27 mouse cellular contexts compared by ENCODE assay signal in the genomic region with DNA sequence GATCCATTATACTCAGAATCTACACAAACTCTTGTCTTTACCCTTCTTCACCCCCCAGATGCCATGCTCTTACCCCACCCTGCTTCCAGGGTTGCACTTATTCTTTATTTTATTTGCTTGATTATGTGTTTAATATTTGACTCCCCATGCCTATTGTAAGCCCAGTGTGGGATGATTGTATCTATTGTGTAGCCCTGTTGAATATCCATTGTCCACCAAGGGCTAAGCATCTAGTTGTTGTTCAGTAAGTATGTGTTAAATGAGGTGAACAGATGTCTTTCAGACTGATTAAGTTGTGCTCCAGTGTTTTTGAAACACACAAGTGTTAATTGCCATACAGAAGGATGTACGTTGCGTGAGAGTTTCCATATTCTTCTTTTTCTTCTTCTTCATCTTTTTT. TPM values are rescaled to one million over a fixed set of nuclear protein-coding genes. Genes with fewer than 3 reads are reported as not detected.
DNase-seq lines count a peak whose midpoint lies in the region; ATAC-seq and TF ChIP-seq lines count a peak whose summit lies in the region.
"Had no signal": no experiment of that assay in that cellular context is flagged by ENCODE, and none has a peak within 500 bp of the region (broad histone marks: within the 10 kb centered on the region; RNA-seq: fewer than 3 reads in every experiment).

No protein-coding gene starts in this region.

- TF ChIP-seq CTCF in brain, embryonic 14.5 days (IDR thresholded peaks at IDR 0.05; ENCODE audit: borderline replicate concordance, extremely low read depth, insufficient read depth, insufficient read length): no peak

- DNase-seq in forebrain, embryonic 11.5 days (ENCODE audit: low spot score): no peak
- peak; percentile 15 for DNase-seq in brain, embryonic 14.5 days (ENCODE audit: low read depth)
- DNase-seq in retina, postnatal 1 day: peak; percentile 30
- no peak for DNase-seq in heart, postnatal 10 days
- DNase-seq: adrenal gland, adult 8-10 months; adrenal gland, postnatal 14 days; adrenal gland, postnatal 36 days; B cell, adult 2 months; cerebellum, adult 11 months; cerebellum, adult 18-20 months; cerebellum, adult 8-10 months; cerebellum, adult 9-11 months; cerebellum, postnatal 14 days; cerebellum, postnatal 36 days; embryo, embryonic 11 days had no signal

- no peaks in the 10 kb centered on the region for H3K27me3 ChIP-seq in forebrain, embryonic 11.5 days (ENCODE audit: control insufficient read depth, insufficient read depth, low read length)
- no peaks in the 10 kb centered on the region for H3K27me3 ChIP-seq in forebrain, embryonic 15.5 days
- H3K27me3 ChIP-seq: CH12.LX; embryonic facial prominence, embryonic 13.5 days; embryonic facial prominence, embryonic 15.5 days had no signal

- intact Hi-C loops in heart, postnatal 10 days (cut with DNase I): no loop called here

- H3K4me2 ChIP-seq in forebrain, embryonic 11.5 days (ENCODE audit: low read depth, low read length, severe bottlenecking): no peak overlapping the region
- no peak overlapping the region for H3K4me2 ChIP-seq in forebrain, embryonic 15.5 days (replicated peaks)
- H3K4me2 ChIP-seq: embryonic facial prominence, embryonic 13.5 days; embryonic facial prominence, embryonic 15.5 days had no signal

- H3K9me3 ChIP-seq in forebrain, embryonic 11.5 days (ENCODE audit: control insufficient read depth, low read length): no peaks in the 10 kb centered on the region
- H3K9me3 ChIP-seq in forebrain, embryonic 15.5 days: no peaks in the 10 kb centered on the region
- H3K9me3 ChIP-seq: embryonic facial prominence, embryonic 13.5 days; embryonic facial prominence, embryonic 15.5 days; forebrain, embryonic 10.5 days; G1E had no signal

- no peak overlapping the region for H3K27ac ChIP-seq in forebrain, embryonic 11.5 days (ENCODE audit: low read depth, low read length)
- H3K27ac ChIP-seq in forebrain, embryonic 15.5 days (replicated peaks): no peak overlapping the region
- H3K27ac ChIP-seq: embryonic facial prominence, embryonic 13.5 days; embryonic facial prominence, embryonic 15.5 days; forebrain, embryonic 10.5 days had no signal

- no peaks in the 10 kb centered on the region for H3K36me3 ChIP-seq in forebrain, embryonic 11.5 days (ENCODE audit: control insufficient read depth, insufficient read depth, low read length)
- no peaks in the 10 kb centered on the region for H3K36me3 ChIP-seq in forebrain, embryonic 15.5 days
- H3K36me3 ChIP-seq: embryonic facial prominence, embryonic 13.5 days; embryonic facial prominence, embryonic 15.5 days; forebrain, embryonic 10.5 days; G1E had no signal

- no peak overlapping the region for H3K9ac ChIP-seq in forebrain, embryonic 11.5 days (ENCODE audit: low read length)
- H3K9ac ChIP-seq in forebrain, embryonic 15.5 days (replicated peaks): no peak overlapping the region
- H3K9ac ChIP-seq: embryonic facial prominence, embryonic 13.5 days; embryonic facial prominence, embryonic 15.5 days had no signal

- H3K4me3 ChIP-seq in forebrain, embryonic 11.5 days (ENCODE audit: low read depth, low read length): no peak overlapping the region
- H3K4me3 ChIP-seq in forebrain, embryonic 15.5 days: no peak overlapping the region
- H3K4me3 ChIP-seq: embryonic facial prominence, embryonic 13.5 days; embryonic facial prominence, embryonic 15.5 days; erythroblast, embryonic 14.5 days; forebrain, embryonic 10.5 days had no signal

- H3K4me1 ChIP-seq in forebrain, embryonic 11.5 days (replicated peaks; ENCODE audit: control insufficient read depth, insufficient read depth, low read length): no peaks in the 10 kb centered on the region; the same call in 1 of the 2 replicates
- peaks cover 9% of the 10 kb centered on the region; the same call in 1 of the 2 replicates for H3K4me1 ChIP-seq in forebrain, embryonic 15.5 days

- WGBS in forebrain, embryonic 11.5 days: 33% methylated on average over 2 of the region's 2 CpGs
- WGBS in forebrain, embryonic 15.5 days: 50% methylated on average over 2 of the region's 2 CpGs

- no peak for TF ChIP-seq POLR2A in brain, embryonic 14.5 days (IDR thresholded peaks at IDR 0.05; ENCODE audit: borderline replicate concordance, extremely low read depth, insufficient read depth, insufficient read length, poor library complexity, severe bottlenecking)

- ATAC-seq in forebrain, embryonic 11.5 days (replicated peaks; ENCODE audit: low FRiP score): peak; percentile 55; the same call in 1 of the 2 replicates
- ATAC-seq in forebrain, embryonic 15.5 days (replicated peaks): no peak
- ATAC-seq: activated CD4-positive, CD25-positive, alpha-beta regulatory T cell, adult 4 months; CD4-positive, CD25-positive, alpha-beta regulatory T cell, adult 4 months; forebrain, embryonic 16.5 days; Patski had no signal

RNA-seq across cellular contexts. Expression of gene Adgrl3, which starts 44.1 kb away (rescaled TPM):
- polyA plus RNA-seq in forebrain, embryonic 11.5 days (2014; fragmentation: Nextera tagmentation; extraction: Ambion mirVana): 17.6 and 19.4 TPM in 2 replicates
- polyA plus RNA-seq in forebrain, embryonic 15.5 days (2015; fragmentation: Nextera tagmentation; extraction: Ambion mirVana): 47.5 and 51.3 TPM in 2 replicates
- polyA plus RNA-seq in brain, embryonic 14.5 days (2012; rRNA removed): 53.9 and 89.2 TPM in 2 replicates
- 1 to 10 TPM; 8.8 to 9.1 TPM for total RNA-seq in heart, postnatal 10 days (2021)
- total RNA-seq: common myeloid progenitor, adult 5-6 weeks had no signal
- polyA plus RNA-seq: erythroblast, embryonic 14.5 days; G1E had no signal

Comparison
In these comparisons a context has a peak if more than half of its experiments do, and no peak if none do; other contexts are left out.
1. DNase-seq: peak in brain, embryonic 14.5 days (single experiment) and retina, postnatal 1 day (single experiment); none in forebrain, embryonic 11.5 days (single experiment) and heart, postnatal 10 days (0 of 2).